Mouse (Mus musculus) bone marrow, adult 2 months (tissue): Measurements from ENCODE around the gene F2rl3.

Experiments
- CTCF ChIP-seq: fragments of 200-500 bp; IDR thresholded peaks from 2 replicates; pipeline ENCODE4 v1.5.1; 2011; ENCODE audit warnings: low read length, control low read depth; ENCODE audit not compliant: control insufficient read depth, insufficient read depth
- POLR2A ChIP-seq: fragments of 200-500 bp; IDR thresholded peaks from 2 replicates; pipeline ENCODE4 v1.6.1; 2011; ENCODE audit warnings: low read depth, mild to moderate bottlenecking, control low read depth, low read length, borderline replicate concordance; ENCODE audit not compliant: control insufficient read depth

DNA sequence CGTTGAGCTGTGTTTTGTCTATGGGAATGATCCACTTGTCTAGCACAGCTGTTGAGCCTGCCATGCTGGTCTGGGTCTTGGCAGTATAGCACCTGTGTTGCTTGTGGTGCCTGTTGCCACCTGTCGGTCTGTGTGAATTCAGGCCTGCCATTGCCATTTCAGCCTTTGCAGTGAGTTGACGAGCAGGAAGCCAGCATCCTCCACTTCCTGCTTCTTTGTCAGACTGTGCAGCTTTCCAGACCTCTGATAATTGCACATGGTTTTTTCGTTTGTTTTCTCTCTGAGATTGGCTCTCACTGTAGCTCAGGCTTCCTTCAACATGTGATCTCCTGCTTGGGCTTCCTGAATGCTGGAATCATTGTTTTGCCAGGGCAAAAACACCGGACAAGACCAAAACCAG is 26.7 kb upstream of the F2rl3 start:
- no peak for TF ChIP-seq POLR2A
- no peak for TF ChIP-seq CTCF
